Mouse (Mus musculus) cortical plate, adult 2 months (tissue): Measurements from ENCODE around the gene Shc3. TPM values are rescaled to one million over a fixed set of nuclear protein-coding genes. Genes with fewer than 3 reads are reported as not detected.

Source experiments
- H3K27ac ChIP-seq: fragments of 200-500 bp; 2 replicates; pipeline ENCODE4 v1.5.1; 2012; ENCODE audit warnings: low read length, control low read depth, inconsistent platforms; ENCODE audit not compliant: insufficient read depth
- H3K4me1 ChIP-seq: fragments of 200-500 bp; 2 replicates; pipeline ENCODE4 v1.6.1; 2011; ENCODE audit warnings: low read length; ENCODE audit not compliant: control insufficient read depth, insufficient read depth
- H3K4me3 ChIP-seq: fragments of 200-500 bp; 2 replicates; pipeline ENCODE4 v1.5.1; 2011; ENCODE audit warnings: mild to moderate bottlenecking, low read length, control low read depth; ENCODE audit not compliant: insufficient read depth
- CTCF ChIP-seq: fragments of 200-500 bp; IDR thresholded peaks from 2 replicates; pipeline ENCODE4 v1.5.1; 2011; ENCODE audit warnings: mild to moderate bottlenecking, control low read depth, low read length; ENCODE audit not compliant: insufficient read depth; ENCODE audit errors: extremely low read depth
- POLR2A ChIP-seq: fragments of 200-500 bp; IDR thresholded peaks from 2 replicates; pipeline ENCODE4 v1.6.1; 2011; ENCODE audit warnings: mild to moderate bottlenecking, low read length, control low read depth; ENCODE audit not compliant: insufficient read depth; ENCODE audit errors: extremely low read depth
- polyA plus RNA-seq: library from polyadenylated mRNA; depleted of rRNA; stranded (reverse); fragments of >200 nt; gene quantifications from 2 replicates; pipeline ENCODE4 v1.2.3, GENCODE M21; 2012

The Shc3 gene
- polyA plus RNA-seq, 1 experiment = 82.8 TPM

DNA sequence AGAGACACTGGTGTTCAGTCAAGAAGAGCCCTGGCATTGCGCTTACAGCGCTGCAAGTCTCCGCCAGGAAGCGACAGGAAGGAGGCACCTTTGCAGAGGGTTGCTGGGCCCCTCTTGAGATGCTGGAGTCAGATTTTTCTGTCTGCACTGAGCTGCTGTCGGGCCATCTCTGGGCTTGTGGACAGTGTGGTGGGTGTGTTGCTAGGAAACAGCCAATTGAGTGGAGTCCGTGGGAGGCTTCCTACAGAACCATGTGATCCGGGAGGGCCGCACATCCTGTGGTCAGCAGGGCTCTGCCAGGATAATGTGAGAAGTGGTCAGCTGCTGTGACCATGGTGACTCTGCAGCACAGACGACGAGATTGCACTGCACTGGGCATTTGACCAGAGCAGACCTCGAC, 4.6 kb upstream of the Shc3 start:
- TF ChIP-seq POLR2A = peak; percentile 83
- TF ChIP-seq CTCF = no peak
- H3K4me1 ChIP-seq = peaks cover 5% of the 10 kb centered on the region; the same call in 1 of the 2 replicates
- no peak overlapping the region for H3K4me3 ChIP-seq
- peak overlapping the region; percentile 13; the same call in 1 of the 2 replicates for H3K27ac ChIP-seq

GRCm38 (mm10) chr13:51570111-51570510, 892 bp upstream of the Shc3 start:
- peaks cover 5% of the 10 kb centered on the region; the same call in 1 of the 2 replicates for H3K4me1 ChIP-seq
- TF ChIP-seq CTCF = no peak
- TF ChIP-seq POLR2A = no peak

GRCm38 (mm10) chr13:51569685-51570068, 458 bp upstream of the Shc3 start:
- Histone ChIP-seq H3K4me1 (peaks cover 5% of the 10 kb centered on the region; the same call in 1 of the 2 replicates), H3K27ac (no peak overlapping the region; the same call in 1 of the 2 replicates), H3K4me3 (peak overlapping the region; percentile 57)
- TF ChIP-seq CTCF (no peak), POLR2A (no peak)

More at GRCm38 (mm10) chr13:51570111-51570510, 892 bp upstream of the Shc3 start:
- H3K27ac ChIP-seq = no peak overlapping the region
- peak overlapping the region; percentile 57; the same call in 1 of the 2 replicates for H3K4me3 ChIP-seq

GRCm38 (mm10) chr13:51568501-51568901, 718 bp downstream of the Shc3 start:
- TF ChIP-seq CTCF (no peak), POLR2A (no peak)
- H3K4me1 ChIP-seq = no peaks in the 10 kb centered on the region; the same call in 1 of the 2 replicates
- peak overlapping the region; percentile 57 for H3K4me3 ChIP-seq
- peak overlapping the region; percentile 65 for H3K27ac ChIP-seq

GRCm38 (mm10) chr13:51567411-51567851, 1.8 kb downstream of the Shc3 start:
- no peak for TF ChIP-seq CTCF
- TF ChIP-seq POLR2A = peak; percentile 30; the same call in 1 of the 2 replicates
- peak overlapping the region; percentile 79 for H3K27ac ChIP-seq
- no peaks in the 10 kb centered on the region; the same call in 1 of the 2 replicates for H3K4me1 ChIP-seq
- H3K4me3 ChIP-seq = peak overlapping the region; percentile 57

- TF ChIP-seq POLR2A = no peak
- no peak for TF ChIP-seq CTCF
- H3K4me3 ChIP-seq = peak overlapping the region; percentile 57
- peak overlapping the region; percentile 79 for H3K27ac ChIP-seq
- H3K4me1 ChIP-seq = no peaks in the 10 kb centered on the region; the same call in 1 of the 2 replicates
These were observed 2.2 kb downstream of the Shc3 start for GRCm38 (mm10) chr13:51567078-51567395.

DNA sequence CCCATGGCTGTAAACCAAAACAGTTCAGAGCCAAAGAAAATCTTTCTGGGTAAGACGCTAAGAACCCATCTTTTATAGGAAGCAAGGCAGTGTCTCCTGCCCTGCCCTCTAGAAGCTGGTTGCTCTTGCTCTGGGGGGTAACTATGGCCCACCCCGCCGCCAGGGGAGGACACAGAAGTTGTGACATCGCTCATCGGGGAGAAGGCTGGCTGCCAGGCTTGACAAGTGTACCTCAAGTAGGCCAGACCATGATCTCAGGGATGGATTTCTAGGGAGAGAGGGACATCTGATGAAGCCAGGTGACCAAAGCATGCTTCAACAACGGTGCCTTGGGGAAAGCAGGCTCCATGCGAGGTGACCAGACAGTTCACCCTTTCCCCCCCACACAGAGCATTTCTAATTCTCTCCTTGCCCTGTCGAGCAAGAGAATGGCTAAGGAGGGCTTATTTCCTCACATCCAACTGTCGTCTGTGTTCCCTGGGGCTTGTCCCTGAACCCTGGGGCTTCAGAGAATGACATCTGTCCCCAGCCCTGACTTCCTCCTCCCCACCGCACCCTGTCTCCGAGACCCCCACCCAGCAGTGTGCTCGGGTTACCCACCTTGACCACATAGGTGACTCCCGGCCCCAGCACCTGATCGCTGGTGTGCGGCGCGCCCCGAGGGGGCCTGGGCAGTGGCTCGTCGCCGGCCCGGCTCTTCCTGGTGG, 2.7 kb downstream of the Shc3 start:
- no peaks in the 10 kb centered on the region; the same call in 1 of the 2 replicates for H3K4me1 ChIP-seq
- H3K27ac ChIP-seq = no peak overlapping the region
- TF ChIP-seq CTCF (no peak), POLR2A (no peak)
- peak overlapping the region; percentile 57 for H3K4me3 ChIP-seq

DNA sequence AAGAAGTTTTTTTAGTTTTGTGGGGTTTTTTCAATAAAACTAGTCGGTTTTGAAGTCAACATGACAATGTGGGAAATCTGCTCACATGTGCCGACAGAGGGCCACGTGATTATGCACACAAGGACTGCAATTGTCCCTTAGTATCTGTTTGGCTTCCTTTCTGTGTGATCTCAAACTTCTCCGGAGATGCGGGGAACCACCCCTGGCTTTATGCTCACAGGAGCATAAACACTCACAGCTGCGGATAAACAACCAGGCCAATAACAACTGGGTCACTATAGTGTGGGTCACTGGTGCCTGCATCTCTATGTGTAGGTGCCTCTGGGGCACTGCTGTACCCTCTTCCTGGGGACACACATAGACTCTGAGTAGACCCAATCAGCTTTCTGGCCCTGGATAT, 4.5 kb downstream of the Shc3 start:
- no peak for TF ChIP-seq CTCF
- TF ChIP-seq POLR2A = no peak
- Histone ChIP-seq H3K4me3 (peak overlapping the region; percentile 57), H3K27ac (no peak overlapping the region), H3K4me1 (peaks cover 3% of the 10 kb centered on the region)

- Histone ChIP-seq H3K27ac (no peak overlapping the region), H3K4me1 (no peaks in the 10 kb centered on the region), H3K4me3 (no peak overlapping the region)
- TF ChIP-seq CTCF = no peak
- no peak for TF ChIP-seq POLR2A
These were observed 15.9 kb downstream of the Shc3 start for GRCm38 (mm10) chr13:51553343-51553742.

DNA sequence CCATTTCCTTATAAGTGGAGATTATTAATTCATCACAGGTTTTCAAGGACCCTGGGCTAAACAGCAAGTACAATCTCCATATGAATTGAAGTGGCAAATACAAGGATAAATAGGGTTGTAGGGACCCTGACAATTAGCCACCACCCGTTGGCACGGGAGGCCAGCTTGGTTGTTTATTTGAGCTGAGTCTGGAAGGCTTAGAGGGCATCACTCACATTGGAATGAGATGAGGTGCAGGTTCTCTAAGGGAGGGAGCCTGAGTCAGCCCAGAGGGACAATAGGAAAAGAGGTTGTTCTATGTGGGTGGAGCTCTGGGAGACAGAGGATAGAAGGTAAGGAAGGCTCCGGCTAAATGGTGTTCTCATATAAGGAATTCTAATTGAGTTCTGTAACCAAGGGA, 17.0 kb downstream of the Shc3 start:
- no peaks in the 10 kb centered on the region for H3K4me1 ChIP-seq
- no peak overlapping the region for H3K27ac ChIP-seq
- TF ChIP-seq CTCF (no peak), POLR2A (no peak)
- H3K4me3 ChIP-seq = no peak overlapping the region
